Mouse (Mus musculus): Measurements from ENCODE around the gene Tax1bp3. TPM values are rescaled to one million over a fixed set of nuclear protein-coding genes. Genes with fewer than 3 reads are reported as not detected.
A peak's percentile ranks its signal among the peaks of the same experiment; 100 is the strongest.

The Tax1bp3 gene
- polyA plus RNA-seq, 1 experiment = 0.36 TPM

GRCm38 (mm10) chr11:73193047-73193446 lies 16.2 kb downstream of the Tax1bp3 start:
- Histone ChIP-seq H3K4me1 (ENCODE audit: control insufficient read depth) (peaks cover 12% of the 10 kb centered on the region), H3K9me3 (ENCODE audit: control insufficient read depth, low read length) (no peaks in the 10 kb centered on the region), H3K27me3 (ENCODE audit: control insufficient read depth) (no peaks in the 10 kb centered on the region), H3K36me3 (ENCODE audit: control insufficient read depth) (peaks cover 51% of the 10 kb centered on the region), H3K4me3 (replicated peaks) (no peak overlapping the region)
- TF ChIP-seq TAL1 (IDR thresholded peaks at IDR 0.05; ENCODE audit: low read length) (no peak), GATA1 (IDR thresholded peaks at IDR 0.05; ENCODE audit: low read length) (no peak)

- Histone ChIP-seq H3K27me3 (ENCODE audit: control insufficient read depth) (no peaks in the 10 kb centered on the region), H3K36me3 (ENCODE audit: control insufficient read depth) (peaks cover 40% of the 10 kb centered on the region), H3K4me1 (ENCODE audit: control insufficient read depth) (peaks cover 21% of the 10 kb centered on the region), H3K9me3 (ENCODE audit: control insufficient read depth, low read length) (no peaks in the 10 kb centered on the region), H3K4me3 (replicated peaks) (no peak overlapping the region)
- TF ChIP-seq TAL1 (IDR thresholded peaks at IDR 0.05; ENCODE audit: low read length) (no peak), GATA1 (IDR thresholded peaks at IDR 0.05; ENCODE audit: low read length) (no peak)
Observed at GRCm38 (mm10) chr11:73194444-73194843, 17.6 kb downstream of the Tax1bp3 start.

- peaks cover 35% of the 10 kb centered on the region for H3K4me1 ChIP-seq (ENCODE audit: control insufficient read depth)
Observed at GRCm38 (mm10) chr11:73198190-73198589, 21.3 kb downstream of the Tax1bp3 start.

GRCm38 (mm10) chr11:73198603-73199229 lies 21.8 kb downstream of the Tax1bp3 start, which contains the start of gene Ctns:
Gene Ctns, minus strand, starts transcription at chr11:73199042.
- no peak for TF ChIP-seq TAL1 (IDR thresholded peaks at IDR 0.05; ENCODE audit: low read length)
- H3K36me3 ChIP-seq (ENCODE audit: control insufficient read depth) = peaks cover 10% of the 10 kb centered on the region
- peak within 1 kb of the TSS; percentile 78 for H3K4me3 ChIP-seq (replicated peaks)
- peaks cover 35% of the 10 kb centered on the region for H3K4me1 ChIP-seq (ENCODE audit: control insufficient read depth)
- H3K27me3 ChIP-seq (ENCODE audit: control insufficient read depth) = no peaks in the 10 kb centered on the region
- no peaks in the 10 kb centered on the region for H3K9me3 ChIP-seq (ENCODE audit: control insufficient read depth, low read length)

More at GRCm38 (mm10) chr11:73198190-73198589, 21.3 kb downstream of the Tax1bp3 start:
- H3K36me3 ChIP-seq (ENCODE audit: control insufficient read depth) = peaks cover 10% of the 10 kb centered on the region
- no peak for TF ChIP-seq TAL1 (IDR thresholded peaks at IDR 0.05; ENCODE audit: low read length)
- no peak for TF ChIP-seq GATA1 (IDR thresholded peaks at IDR 0.05; ENCODE audit: low read length)
- H3K9me3 ChIP-seq (ENCODE audit: control insufficient read depth, low read length) = no peaks in the 10 kb centered on the region
- H3K27me3 ChIP-seq (ENCODE audit: control insufficient read depth) = no peaks in the 10 kb centered on the region
- peak overlapping the region; percentile 78 for H3K4me3 ChIP-seq (replicated peaks)

GRCm38 (mm10) chr11:73199230-73199712 lies 22.4 kb downstream of the Tax1bp3 start, which contains the start of gene Shpk:
Gene Shpk, plus strand, starts transcription at chr11:73199460.
- TF ChIP-seq TAL1 (IDR thresholded peaks at IDR 0.05; ENCODE audit: low read length) (no peak), GATA1 (IDR thresholded peaks at IDR 0.05; ENCODE audit: low read length) (no peak)
- Histone ChIP-seq H3K27me3 (ENCODE audit: control insufficient read depth) (no peaks in the 10 kb centered on the region), H3K9me3 (ENCODE audit: control insufficient read depth, low read length) (no peaks in the 10 kb centered on the region), H3K4me1 (ENCODE audit: control insufficient read depth) (peaks cover 35% of the 10 kb centered on the region), H3K36me3 (ENCODE audit: control insufficient read depth) (peaks cover 10% of the 10 kb centered on the region), H3K4me3 (replicated peaks) (peak within 1 kb of the TSS; percentile 78)

DNA sequence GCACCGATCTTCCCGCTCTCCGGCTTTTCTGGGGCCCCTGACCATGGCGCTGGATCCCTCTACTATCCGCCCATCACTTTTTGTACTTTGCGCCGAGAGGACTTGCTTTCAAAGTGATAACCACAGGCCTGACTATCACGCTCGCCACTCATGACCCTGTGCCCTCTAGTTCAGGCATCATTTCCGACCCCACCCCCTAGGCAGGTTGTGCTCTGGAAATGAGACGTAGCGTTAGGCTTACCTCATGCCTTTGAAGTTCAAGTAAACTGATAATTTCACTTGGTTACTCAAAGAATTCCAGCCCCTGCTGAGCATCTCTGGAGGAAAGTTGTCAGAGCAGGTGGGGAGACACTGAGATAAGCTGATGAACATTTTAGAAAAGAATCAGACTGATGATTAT lies 23.0 kb downstream of the Tax1bp3 start:
- Histone ChIP-seq H3K36me3 (ENCODE audit: control insufficient read depth) (peaks cover 10% of the 10 kb centered on the region), H3K4me3 (replicated peaks) (peak overlapping the region; percentile 78), H3K27me3 (ENCODE audit: control insufficient read depth) (no peaks in the 10 kb centered on the region), H3K9me3 (ENCODE audit: control insufficient read depth, low read length) (no peaks in the 10 kb centered on the region), H3K4me1 (ENCODE audit: control insufficient read depth) (peaks cover 35% of the 10 kb centered on the region)
- TF ChIP-seq GATA1 (IDR thresholded peaks at IDR 0.05; ENCODE audit: low read length) (no peak), TAL1 (IDR thresholded peaks at IDR 0.05; ENCODE audit: low read length) (no peak)

DNA sequence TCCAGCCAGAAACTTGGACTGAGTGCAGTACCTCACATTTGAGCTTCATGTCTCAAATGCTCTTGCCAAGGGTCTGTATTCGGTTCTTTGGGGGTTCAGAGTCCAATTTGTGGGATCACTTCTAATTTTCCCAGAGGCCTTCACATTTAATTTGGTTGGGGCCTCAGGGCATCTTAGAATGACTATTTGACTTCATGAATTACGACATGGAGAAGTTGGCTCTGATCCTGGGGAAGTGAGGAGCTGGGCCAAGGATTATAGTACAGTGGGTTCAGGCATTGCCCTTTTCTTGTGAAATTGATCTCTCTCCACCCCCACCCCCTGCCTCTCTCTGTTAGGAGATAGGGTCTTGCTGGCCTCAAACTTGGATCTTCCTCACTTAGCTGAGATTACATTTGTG lies 24.1 kb downstream of the Tax1bp3 start:
- peaks cover 35% of the 10 kb centered on the region for H3K4me1 ChIP-seq (ENCODE audit: control insufficient read depth)
- no peak overlapping the region for H3K4me3 ChIP-seq (replicated peaks)
- no peaks in the 10 kb centered on the region for H3K27me3 ChIP-seq (ENCODE audit: control insufficient read depth)
- H3K36me3 ChIP-seq (ENCODE audit: control insufficient read depth) = peaks cover under 1% of the 10 kb centered on the region; the same call in 1 of the 2 replicates
- TF ChIP-seq GATA1 (IDR thresholded peaks at IDR 0.05; ENCODE audit: low read length) = no peak
- no peak for TF ChIP-seq TAL1 (IDR thresholded peaks at IDR 0.05; ENCODE audit: low read length)
- H3K9me3 ChIP-seq (ENCODE audit: control insufficient read depth, low read length) = no peaks in the 10 kb centered on the region

DNA sequence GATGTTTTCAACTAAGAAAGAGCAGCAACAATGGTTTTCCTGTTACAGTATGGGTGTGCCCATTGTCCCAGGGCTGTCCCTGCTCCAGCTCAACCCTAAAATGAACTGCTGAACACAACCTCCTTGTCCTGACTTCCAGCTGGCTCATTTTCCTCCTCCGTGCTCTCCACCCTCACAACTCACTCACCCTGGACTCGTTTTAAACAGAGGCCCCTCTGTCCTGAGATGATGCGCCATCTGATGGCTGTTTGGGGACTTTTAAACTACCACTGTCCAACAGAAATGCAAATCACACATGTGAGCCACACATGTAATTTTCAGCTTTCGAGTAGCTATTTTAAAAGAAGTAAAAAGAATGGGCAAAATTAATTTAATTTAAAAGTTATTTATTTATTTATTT lies 24.7 kb downstream of the Tax1bp3 start:
- Histone ChIP-seq H3K9me3 (ENCODE audit: control insufficient read depth, low read length) (no peaks in the 10 kb centered on the region), H3K27me3 (ENCODE audit: control insufficient read depth) (no peaks in the 10 kb centered on the region), H3K4me1 (ENCODE audit: control insufficient read depth) (peaks cover 35% of the 10 kb centered on the region), H3K4me3 (replicated peaks) (no peak overlapping the region), H3K36me3 (ENCODE audit: control insufficient read depth) (no peaks in the 10 kb centered on the region)
- TF ChIP-seq TAL1 (IDR thresholded peaks at IDR 0.05; ENCODE audit: low read length) (no peak), GATA1 (IDR thresholded peaks at IDR 0.05; ENCODE audit: low read length) (no peak)

DNA sequence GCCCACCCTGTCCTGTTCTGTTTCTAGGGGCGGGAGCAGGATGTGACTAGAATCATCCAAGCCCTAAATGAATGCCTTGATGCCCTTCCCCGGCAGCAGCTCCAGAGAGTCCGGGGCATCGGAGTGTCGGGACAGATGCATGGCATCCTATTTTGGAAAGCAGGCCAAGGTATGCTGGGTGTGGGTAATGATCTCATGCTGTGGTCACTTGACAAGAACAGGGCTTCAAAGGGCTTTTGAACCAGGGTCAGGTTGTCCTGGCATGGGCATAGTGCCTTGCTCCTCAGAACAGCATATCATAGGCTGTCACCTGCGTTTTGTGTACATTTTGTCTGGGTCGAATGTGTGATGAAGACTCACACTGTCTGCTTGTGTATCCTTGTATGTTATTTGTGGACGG lies 27.0 kb downstream of the Tax1bp3 start:
- Histone ChIP-seq H3K4me1 (ENCODE audit: control insufficient read depth) (peaks cover 16% of the 10 kb centered on the region), H3K9me3 (ENCODE audit: control insufficient read depth, low read length) (no peaks in the 10 kb centered on the region), H3K36me3 (ENCODE audit: control insufficient read depth) (no peaks in the 10 kb centered on the region; the same call in 1 of the 2 replicates), H3K4me3 (replicated peaks) (no peak overlapping the region), H3K27me3 (ENCODE audit: control insufficient read depth) (no peaks in the 10 kb centered on the region)
- TF ChIP-seq GATA1 (IDR thresholded peaks at IDR 0.05; ENCODE audit: low read length) (no peak), TAL1 (IDR thresholded peaks at IDR 0.05; ENCODE audit: low read length) (no peak)

Measured in erythroblast, embryonic 14.5 days (primary cell).